Mouse (Mus musculus): ENCODE measurements around the gene Map4k4. TPM values are rescaled to one million over a fixed set of nuclear protein-coding genes. Genes with fewer than 3 reads are reported as not detected.
A peak's percentile ranks its signal among the peaks of the same experiment; 100 is the strongest.

Map4k4 gene
- polyA plus RNA-seq, 1 experiment from 2014 or later, result 31.9 TPM

DNA sequence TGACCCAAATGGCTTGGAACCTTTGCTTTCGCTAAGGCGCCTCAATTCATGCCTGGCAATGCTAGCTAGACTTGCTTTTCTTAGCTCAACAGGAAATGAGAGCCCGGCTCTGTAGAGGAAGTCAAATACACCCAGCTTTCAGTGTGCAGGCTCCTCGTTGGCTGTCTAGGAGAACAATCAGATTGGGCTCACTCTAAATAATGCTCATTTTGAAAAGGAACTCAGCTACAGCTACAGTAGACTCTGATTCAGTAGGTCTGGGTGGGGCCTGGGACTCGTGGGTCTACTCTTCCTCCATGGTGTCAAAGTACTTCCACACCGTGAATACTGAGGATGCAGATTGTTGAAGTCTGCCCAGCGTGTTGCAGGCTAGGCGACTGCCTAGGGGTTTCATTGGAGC, 22.0 kb downstream of the Map4k4 start:
- Histone ChIP-seq H3K27me3 (replicated peaks) (no peaks in the 10 kb centered on the region), H3K4me1 (peaks cover 50% of the 10 kb centered on the region), H3K27ac (peak overlapping the region; percentile 74), H3K4me2 (peak overlapping the region; percentile 16; the same call in 1 of the 2 replicates), H3K4me3 (replicated peaks) (no peak overlapping the region), H3K9me3 (no peaks in the 10 kb centered on the region), H3K36me3 (no peaks in the 10 kb centered on the region; the same call in 1 of the 2 replicates), H3K9ac (no peak overlapping the region)
- ATAC-seq (ENCODE audit: insufficient read depth, low FRiP score, low read depth), result peak; percentile 44
- WGBS, result 39% methylated on average over 8 of the region's 8 CpGs

- H3K36me3 ChIP-seq, result no peaks in the 10 kb centered on the region; the same call in 1 of the 2 replicates
- ATAC-seq (ENCODE audit: insufficient read depth, low FRiP score, low read depth), result no peak
- H3K4me1 ChIP-seq, result peaks cover 44% of the 10 kb centered on the region
- peak overlapping the region; percentile 16; the same call in 1 of the 2 replicates for H3K4me2 ChIP-seq
- H3K9ac ChIP-seq, result no peak overlapping the region
- no peak overlapping the region for H3K4me3 ChIP-seq (replicated peaks)
- WGBS, result 36% methylated on average over 15 of the region's 15 CpGs
- H3K27ac ChIP-seq, result peak overlapping the region; percentile 74
- no peaks in the 10 kb centered on the region for H3K9me3 ChIP-seq
- no peaks in the 10 kb centered on the region for H3K27me3 ChIP-seq (replicated peaks)
These were observed 23.0 kb downstream of the Map4k4 start for GRCm38 (mm10) chr1:39923395-39924337.

- ATAC-seq (ENCODE audit: insufficient read depth, low FRiP score, low read depth), result no peak
- Histone ChIP-seq H3K4me1 (peaks cover 64% of the 10 kb centered on the region), H3K9me3 (no peaks in the 10 kb centered on the region), H3K27ac (no peak overlapping the region; the same call in 1 of the 2 replicates), H3K9ac (no peak overlapping the region), H3K4me3 (replicated peaks) (no peak overlapping the region), H3K27me3 (replicated peaks) (no peaks in the 10 kb centered on the region), H3K36me3 (no peaks in the 10 kb centered on the region), H3K4me2 (no peak overlapping the region)
- 55% methylated on average over 7 of the region's 7 CpGs for WGBS
These were observed 30.3 kb downstream of the Map4k4 start for GRCm38 (mm10) chr1:39931055-39931454.

DNA sequence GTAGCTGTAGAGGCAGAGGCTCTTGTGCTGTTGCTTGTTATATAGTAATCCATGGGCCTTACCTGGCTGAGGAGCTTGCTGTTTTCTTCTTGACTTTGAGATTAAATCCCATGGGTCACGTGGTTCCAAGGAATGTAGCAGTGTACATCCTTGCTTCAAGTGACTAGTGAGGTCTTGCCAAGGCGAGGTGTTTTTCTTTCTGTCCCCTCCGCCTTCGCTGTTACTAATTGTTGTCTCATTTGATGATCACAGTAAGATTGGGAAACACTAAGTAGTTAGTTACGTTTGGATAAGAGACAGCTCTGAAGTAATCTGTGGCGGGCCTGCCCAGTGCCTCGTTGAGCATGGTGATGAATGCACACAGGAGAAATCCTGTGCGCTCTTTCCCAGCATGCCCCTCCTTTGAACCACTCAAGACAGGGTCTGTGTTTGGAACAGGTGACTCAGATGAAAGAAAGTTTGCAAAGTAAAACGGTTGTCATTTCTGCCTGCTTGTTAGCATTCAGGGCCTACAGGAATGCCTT, 31.6 kb downstream of the Map4k4 start:
- Histone ChIP-seq H3K27me3 (replicated peaks) (no peaks in the 10 kb centered on the region), H3K4me2 (no peak overlapping the region), H3K9ac (no peak overlapping the region), H3K4me1 (peaks cover 70% of the 10 kb centered on the region), H3K4me3 (replicated peaks) (no peak overlapping the region), H3K36me3 (no peaks in the 10 kb centered on the region), H3K9me3 (no peaks in the 10 kb centered on the region), H3K27ac (no peak overlapping the region)
- WGBS, result 42% methylated on average over 9 of the region's 9 CpGs
- ATAC-seq (ENCODE audit: insufficient read depth, low FRiP score, low read depth), result no peak

- Histone ChIP-seq H3K9me3 (no peaks in the 10 kb centered on the region), H3K27ac (no peak overlapping the region), H3K27me3 (replicated peaks) (no peaks in the 10 kb centered on the region), H3K4me2 (no peak overlapping the region), H3K36me3 (no peaks in the 10 kb centered on the region), H3K4me1 (peaks cover 71% of the 10 kb centered on the region), H3K4me3 (replicated peaks) (no peak overlapping the region), H3K9ac (no peak overlapping the region)
- ATAC-seq (ENCODE audit: insufficient read depth, low FRiP score, low read depth), result no peak
- WGBS, result 64% methylated on average over 10 of the region's 10 CpGs
These were observed 32.2 kb downstream of the Map4k4 start for GRCm38 (mm10) chr1:39932922-39933321.

GRCm38 (mm10) chr1:39934954-39935353, 34.2 kb downstream of the Map4k4 start:
- Histone ChIP-seq H3K4me1 (peaks cover 74% of the 10 kb centered on the region), H3K4me3 (replicated peaks) (no peak overlapping the region), H3K27me3 (replicated peaks) (no peaks in the 10 kb centered on the region), H3K9ac (no peak overlapping the region), H3K4me2 (no peak overlapping the region), H3K27ac (no peak overlapping the region), H3K36me3 (no peaks in the 10 kb centered on the region), H3K9me3 (no peaks in the 10 kb centered on the region)
- WGBS, result 36% methylated on average over 8 of the region's 8 CpGs
- ATAC-seq (ENCODE audit: insufficient read depth, low FRiP score, low read depth), result no peak

DNA sequence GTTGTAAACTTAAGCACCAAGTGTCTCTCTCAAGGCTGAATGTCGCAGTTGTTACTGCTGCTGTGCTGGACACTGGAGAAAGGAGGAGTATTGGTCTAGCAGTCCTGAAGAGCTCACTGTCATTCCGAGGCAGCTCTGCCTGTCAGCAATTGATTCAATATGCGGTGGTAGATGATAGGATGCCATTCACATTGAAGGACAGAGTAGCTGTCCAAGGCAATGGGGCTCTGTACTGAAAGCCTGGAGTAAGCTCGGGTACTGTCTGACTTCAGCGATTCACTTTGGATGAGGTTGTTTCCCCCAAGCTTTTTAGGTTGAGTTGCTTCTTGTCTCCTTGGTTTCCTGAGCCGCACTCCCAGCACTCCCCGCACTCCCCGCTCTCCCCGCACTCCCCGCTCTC, 34.9 kb downstream of the Map4k4 start:
- H3K9ac ChIP-seq, result no peak overlapping the region
- WGBS, result 7% methylated on average over 8 of the region's 10 CpGs

DNA sequence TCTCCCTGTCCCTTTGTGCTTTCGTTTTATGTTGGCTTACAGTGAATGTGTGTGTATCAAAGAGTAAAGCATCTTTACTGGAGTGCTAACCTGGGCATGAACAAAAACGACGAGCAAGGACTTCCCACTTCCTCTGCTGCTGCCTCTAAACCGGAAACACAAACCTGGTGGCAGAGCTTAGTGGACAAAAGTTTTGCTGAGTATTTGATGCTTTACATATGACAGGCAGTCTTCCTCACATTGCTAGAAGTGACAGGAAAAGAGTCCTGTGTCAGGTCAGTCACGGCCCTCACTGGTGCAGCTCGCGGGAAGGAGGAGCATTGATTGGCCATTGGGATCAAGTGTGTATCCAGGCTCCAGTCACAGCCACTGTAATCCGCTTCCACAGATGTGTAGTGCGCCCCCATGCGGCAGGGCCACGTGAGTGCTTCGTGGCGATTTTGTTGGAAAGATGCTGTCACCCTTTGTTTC, 35.7 kb downstream of the Map4k4 start:
- H3K36me3 ChIP-seq, result no peaks in the 10 kb centered on the region
- no peaks in the 10 kb centered on the region for H3K27me3 ChIP-seq (replicated peaks)
- no peak overlapping the region for H3K9ac ChIP-seq
- H3K9me3 ChIP-seq, result no peaks in the 10 kb centered on the region
- peak; percentile 71; the same call in 1 of the 2 replicates for ATAC-seq (ENCODE audit: insufficient read depth, low FRiP score, low read depth)
- 0 out of 2 replicates have a peak overlapping the region, but pooled peaks have one; percentile 28 for H3K27ac ChIP-seq
- WGBS, result 3% methylated on average over 13 of the region's 13 CpGs
- H3K4me1 ChIP-seq, result peaks cover 71% of the 10 kb centered on the region
- peak overlapping the region; percentile 38 for H3K4me3 ChIP-seq (replicated peaks)
- H3K4me2 ChIP-seq, result peak overlapping the region; percentile 56

More for the DNA sequence above, 34.9 kb downstream of the Map4k4 start:
- H3K4me1 ChIP-seq, result peaks cover 71% of the 10 kb centered on the region
- H3K4me3 ChIP-seq (replicated peaks), result peak overlapping the region; percentile 38
- H3K9me3 ChIP-seq, result no peaks in the 10 kb centered on the region
- H3K27ac ChIP-seq, result no peak overlapping the region
- peak overlapping the region; percentile 56 for H3K4me2 ChIP-seq
- H3K36me3 ChIP-seq, result no peaks in the 10 kb centered on the region
- no peak for ATAC-seq (ENCODE audit: insufficient read depth, low FRiP score, low read depth)
- H3K27me3 ChIP-seq (replicated peaks), result no peaks in the 10 kb centered on the region

- H3K9ac ChIP-seq, result no peak overlapping the region
- ATAC-seq (ENCODE audit: insufficient read depth, low FRiP score, low read depth), result no peak
- peaks cover 73% of the 10 kb centered on the region for H3K4me1 ChIP-seq
- H3K36me3 ChIP-seq, result no peaks in the 10 kb centered on the region
- no peak overlapping the region for H3K4me3 ChIP-seq (replicated peaks)
- no peaks in the 10 kb centered on the region for H3K9me3 ChIP-seq
- no peak overlapping the region for H3K27ac ChIP-seq
- no peak overlapping the region for H3K4me2 ChIP-seq
- 61% methylated on average over 2 of the region's 2 CpGs for WGBS
- H3K27me3 ChIP-seq (replicated peaks), result no peaks in the 10 kb centered on the region
These were observed 36.2 kb downstream of the Map4k4 start for GRCm38 (mm10) chr1:39936934-39937333.

GRCm38 (mm10) chr1:39937609-39938008, 36.9 kb downstream of the Map4k4 start:
- Histone ChIP-seq H3K4me1 (peaks cover 72% of the 10 kb centered on the region), H3K9ac (no peak overlapping the region)

DNA sequence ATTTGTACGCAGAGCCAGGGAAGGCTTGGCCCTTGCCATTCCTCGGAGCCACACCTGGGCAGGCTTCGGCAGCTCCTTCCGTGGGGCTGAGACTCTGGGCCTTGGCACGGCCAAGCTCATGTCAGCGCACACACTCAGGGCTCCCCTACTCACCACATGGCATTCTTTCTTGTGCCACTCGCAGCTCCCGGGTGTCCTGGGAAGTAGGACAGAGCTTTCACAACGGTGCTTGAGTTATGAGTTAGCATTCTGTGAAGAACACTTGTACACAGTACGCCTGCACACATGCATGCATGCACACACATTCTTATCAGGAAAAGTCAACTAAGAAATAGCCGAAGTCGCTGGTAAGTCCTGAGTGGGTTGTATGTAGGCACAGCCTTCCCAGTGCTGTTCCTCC, 38.7 kb downstream of the Map4k4 start:
- H3K36me3 ChIP-seq, result no peaks in the 10 kb centered on the region
- no peaks in the 10 kb centered on the region for H3K9me3 ChIP-seq
- no peak overlapping the region for H3K4me3 ChIP-seq (replicated peaks)
- H3K4me1 ChIP-seq, result peaks cover 70% of the 10 kb centered on the region
- no peak overlapping the region for H3K9ac ChIP-seq
- ATAC-seq (ENCODE audit: insufficient read depth, low FRiP score, low read depth), result no peak
- WGBS, result 70% methylated on average over 12 of the region's 12 CpGs
- H3K4me2 ChIP-seq, result no peak overlapping the region
- no peaks in the 10 kb centered on the region for H3K27me3 ChIP-seq (replicated peaks)
- H3K27ac ChIP-seq, result 0 out of 2 replicates have a peak overlapping the region, but pooled peaks have one; percentile 14

More at GRCm38 (mm10) chr1:39937609-39938008, 36.9 kb downstream of the Map4k4 start:
- Histone ChIP-seq H3K27ac (no peak overlapping the region), H3K36me3 (no peaks in the 10 kb centered on the region), H3K27me3 (replicated peaks) (no peaks in the 10 kb centered on the region), H3K4me3 (replicated peaks) (no peak overlapping the region), H3K4me2 (no peak overlapping the region), H3K9me3 (no peaks in the 10 kb centered on the region)
- no peak for ATAC-seq (ENCODE audit: insufficient read depth, low FRiP score, low read depth)
- 33% methylated on average over 4 of the region's 4 CpGs for WGBS

DNA sequence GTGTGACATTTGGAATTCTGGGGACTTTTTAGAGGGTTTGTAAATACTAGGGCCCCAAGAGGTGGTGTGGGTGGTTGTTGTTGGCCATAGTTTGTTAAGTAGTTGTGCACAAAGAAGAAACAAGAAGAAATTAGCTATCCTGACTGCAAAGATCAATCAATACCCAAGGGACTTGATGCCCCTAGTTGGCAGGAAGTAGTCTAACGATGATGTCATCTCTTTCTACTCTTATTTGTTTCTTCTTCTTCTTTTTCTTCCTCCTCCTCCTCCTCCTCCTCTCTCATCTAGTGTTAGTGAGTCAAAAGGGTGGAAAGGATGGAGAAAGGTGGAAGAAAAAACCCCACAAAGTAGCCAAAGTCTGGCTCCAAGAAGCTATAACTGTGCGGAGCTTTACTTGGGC, 39.6 kb downstream of the Map4k4 start:
- Histone ChIP-seq H3K36me3 (no peaks in the 10 kb centered on the region), H3K9me3 (no peaks in the 10 kb centered on the region), H3K27me3 (replicated peaks) (no peaks in the 10 kb centered on the region), H3K27ac (peak overlapping the region; percentile 70; the same call in 1 of the 2 replicates), H3K9ac (no peak overlapping the region), H3K4me1 (peaks cover 71% of the 10 kb centered on the region), H3K4me2 (no peak overlapping the region), H3K4me3 (replicated peaks) (no peak overlapping the region)
- WGBS, result 80% methylated on average over 2 of the region's 2 CpGs
- no peak for ATAC-seq (ENCODE audit: insufficient read depth, low FRiP score, low read depth)
